Mouse (Mus musculus): ENCODE results near the gene Ddost. TPM values are rescaled to one million over a fixed set of nuclear protein-coding genes. Genes with fewer than 3 reads are reported as not detected.

Gene Ddost
- total and polyA plus RNA-seq, 3 experiments = 63.3 to 159 (median 93.2) TPM

DNA sequence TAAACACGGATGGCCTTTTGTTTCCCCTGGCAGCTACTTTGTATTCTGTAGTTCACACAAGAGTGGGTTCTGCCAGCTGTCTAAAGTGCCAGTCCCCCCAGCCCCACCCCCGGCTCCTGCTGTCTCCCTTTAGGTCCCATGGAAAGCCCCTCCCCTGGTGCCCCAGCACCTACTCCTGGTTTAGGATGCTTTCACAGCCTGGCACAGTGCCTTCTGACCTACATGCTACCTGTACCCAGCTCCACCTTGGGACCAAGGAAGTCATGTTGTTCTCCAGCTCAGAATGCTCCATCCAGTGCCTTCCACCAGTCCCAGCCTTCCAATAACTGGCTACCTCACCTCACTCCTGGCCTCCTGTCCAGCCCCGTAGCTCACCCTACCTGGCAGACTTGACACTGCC, 2.5 kb downstream of the Ddost start:
- no peaks in the 10 kb centered on the region for H3K9me3 ChIP-seq (replicated peaks)
- no peak overlapping the region for H3K4me3 ChIP-seq (ENCODE audit: low read depth, low read length)
- no peak for TF ChIP-seq GATA2 (IDR thresholded peaks at IDR 0.05; ENCODE audit: borderline replicate concordance, low read depth, low read length)
- TF ChIP-seq CTCF (IDR thresholded peaks at IDR 0.05; ENCODE audit: low read depth, low read length) = no peak
- H3K36me3 ChIP-seq (replicated peaks) = peaks cover 69% of the 10 kb centered on the region
- no peaks in the 10 kb centered on the region for H3K27me3 ChIP-seq (ENCODE audit: insufficient read depth, low read length)
- H3K4me1 ChIP-seq (ENCODE audit: insufficient read depth, low read depth, low read length) = peaks cover 45% of the 10 kb centered on the region
- DNase-seq (ENCODE audit: low spot score) (no peak), ATAC-seq (ENCODE audit: extremely low read depth, insufficient number of reproducible peaks, low FRiP score, poor library complexity, severe bottlenecking) (no peak)

GRCm38 (mm10) chr4:138307739-138308138, 3.2 kb downstream of the Ddost start:
- H3K9me3 ChIP-seq (replicated peaks) = no peaks in the 10 kb centered on the region
- ATAC-seq (ENCODE audit: extremely low read depth, insufficient number of reproducible peaks, low FRiP score, poor library complexity, severe bottlenecking) (no peak), DNase-seq (ENCODE audit: low spot score) (peak; percentile 39)
- TF ChIP-seq GATA1 (IDR thresholded peaks at IDR 0.05; ENCODE audit: borderline replicate concordance, low read length) (no peak), POLR2AphosphoS5 (IDR thresholded peaks at IDR 0.05; ENCODE audit: insufficient replicate concordance, low read depth, low read length) (no peak), TAL1 (conservative IDR thresholded peaks at IDR 0.05; ENCODE audit: low read depth, low read length) (no peak), CTCF (IDR thresholded peaks at IDR 0.05; ENCODE audit: low read depth, low read length) (no peak), GATA2 (IDR thresholded peaks at IDR 0.05; ENCODE audit: borderline replicate concordance, low read depth, low read length) (no peak)
- H3K4me3 ChIP-seq (ENCODE audit: low read depth, low read length) = no peak overlapping the region
- peaks cover 41% of the 10 kb centered on the region for H3K4me1 ChIP-seq (ENCODE audit: insufficient read depth, low read depth, low read length)
- no peaks in the 10 kb centered on the region for H3K27me3 ChIP-seq (ENCODE audit: insufficient read depth, low read length)
- H3K36me3 ChIP-seq (replicated peaks) = peaks cover 72% of the 10 kb centered on the region

DNA sequence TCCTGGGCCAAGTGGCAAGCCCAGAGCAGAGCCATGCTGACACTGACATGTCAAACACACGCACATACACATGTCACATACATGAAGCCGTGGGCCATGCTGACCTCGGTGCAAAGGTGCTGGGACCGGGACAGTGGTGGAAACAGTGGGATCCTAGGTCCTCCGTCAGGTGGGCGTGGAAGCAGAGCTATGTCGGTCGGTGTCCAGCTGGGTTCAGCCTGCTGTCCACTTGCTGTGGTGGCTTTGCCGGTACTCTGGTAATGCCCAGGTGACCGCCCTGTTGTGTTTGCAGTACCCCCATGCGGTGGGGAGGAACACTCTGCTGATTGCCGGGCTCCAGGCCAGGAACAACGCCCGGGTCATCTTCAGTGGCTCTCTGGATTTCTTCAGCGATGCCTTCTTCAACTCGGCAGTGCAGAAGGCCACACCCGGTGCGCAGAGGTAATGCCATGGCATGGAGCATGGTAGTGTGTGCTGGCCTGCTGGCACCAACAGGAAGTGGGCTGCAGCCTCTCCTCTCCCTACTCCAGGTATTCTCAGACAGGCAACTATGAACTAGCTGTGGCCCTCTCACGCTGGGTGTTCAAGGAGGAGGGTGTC, 5.9 kb downstream of the Ddost start:
- ATAC-seq (ENCODE audit: extremely low read depth, insufficient number of reproducible peaks, low FRiP score, poor library complexity, severe bottlenecking) = no peak
- Histone ChIP-seq H3K36me3 (replicated peaks) (peaks cover 95% of the 10 kb centered on the region), H3K4me1 (ENCODE audit: insufficient read depth, low read depth, low read length) (peaks cover 25% of the 10 kb centered on the region)

DNA sequence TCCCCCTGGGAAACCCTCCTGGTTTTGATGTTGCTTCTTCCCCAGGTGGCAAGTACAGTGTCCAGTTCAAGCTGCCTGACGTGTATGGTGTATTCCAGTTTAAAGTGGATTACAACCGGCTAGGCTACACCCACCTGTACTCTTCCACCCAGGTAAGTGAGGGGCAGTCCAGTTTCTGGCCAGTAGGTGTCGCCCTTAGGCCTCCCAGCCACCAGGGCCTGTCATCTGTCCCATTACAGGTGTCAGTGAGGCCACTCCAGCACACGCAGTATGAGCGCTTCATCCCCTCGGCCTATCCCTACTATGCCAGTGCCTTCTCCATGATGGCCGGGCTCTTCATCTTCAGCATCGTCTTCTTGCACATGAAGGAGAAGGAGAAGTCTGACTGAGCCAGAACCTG, 7.1 kb downstream of the Ddost start:
- DNase-seq (ENCODE audit: low spot score) = peak; percentile 51
- no peak for TF ChIP-seq GATA1 (IDR thresholded peaks at IDR 0.05; ENCODE audit: borderline replicate concordance, low read length)
- peak; percentile 90 for TF ChIP-seq CTCF (IDR thresholded peaks at IDR 0.05; ENCODE audit: low read depth, low read length)
- Histone ChIP-seq H3K9me3 (replicated peaks) (no peaks in the 10 kb centered on the region), H3K4me3 (ENCODE audit: low read depth, low read length) (no peak overlapping the region), H3K27me3 (ENCODE audit: insufficient read depth, low read length) (no peaks in the 10 kb centered on the region), H3K36me3 (replicated peaks) (peaks cover 97% of the 10 kb centered on the region), H3K4me1 (ENCODE audit: insufficient read depth, low read depth, low read length) (peaks cover 15% of the 10 kb centered on the region)
- peak; percentile 42; the same call in 1 of the 2 replicates for ATAC-seq (ENCODE audit: extremely low read depth, insufficient number of reproducible peaks, low FRiP score, poor library complexity, severe bottlenecking)

More for the DNA sequence above, 5.9 kb downstream of the Ddost start:
- DNase-seq (ENCODE audit: low spot score) = no peak
- Histone ChIP-seq H3K9me3 (replicated peaks) (no peaks in the 10 kb centered on the region), H3K4me3 (ENCODE audit: low read depth, low read length) (no peak overlapping the region), H3K27me3 (ENCODE audit: insufficient read depth, low read length) (no peaks in the 10 kb centered on the region)
- TF ChIP-seq CTCF (IDR thresholded peaks at IDR 0.05; ENCODE audit: low read depth, low read length) (no peak), POLR2AphosphoS5 (IDR thresholded peaks at IDR 0.05; ENCODE audit: insufficient replicate concordance, low read depth, low read length) (no peak), GATA1 (IDR thresholded peaks at IDR 0.05; ENCODE audit: borderline replicate concordance, low read length) (no peak)

DNA sequence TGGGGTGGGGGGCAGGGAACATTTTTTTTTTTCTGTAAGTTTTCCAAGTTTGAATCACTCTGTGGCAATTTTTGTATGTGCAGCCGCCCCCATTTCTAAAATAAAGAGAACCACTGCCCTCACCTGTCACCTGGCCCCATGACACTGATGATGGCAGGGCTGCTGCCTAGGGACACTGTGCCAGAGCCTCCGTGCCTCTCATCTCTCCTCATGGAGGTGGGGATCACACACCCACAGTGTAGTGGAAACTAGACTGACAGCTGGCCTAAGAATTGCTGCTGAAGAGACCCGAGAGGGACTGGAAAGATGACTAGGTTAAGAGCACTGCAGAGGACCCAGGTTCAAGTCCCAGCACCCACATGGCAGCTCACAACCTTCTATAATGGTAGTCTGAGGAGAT, 7.6 kb downstream of the Ddost start:
- ATAC-seq (ENCODE audit: extremely low read depth, insufficient number of reproducible peaks, low FRiP score, poor library complexity, severe bottlenecking) (no peak), DNase-seq (ENCODE audit: low spot score) (no peak)
- Histone ChIP-seq H3K36me3 (replicated peaks) (peaks cover 96% of the 10 kb centered on the region), H3K4me1 (ENCODE audit: insufficient read depth, low read depth, low read length) (peaks cover 10% of the 10 kb centered on the region), H3K27me3 (ENCODE audit: insufficient read depth, low read length) (no peaks in the 10 kb centered on the region), H3K4me3 (ENCODE audit: low read depth, low read length) (no peak overlapping the region), H3K9me3 (replicated peaks) (no peaks in the 10 kb centered on the region)
- TF ChIP-seq POLR2AphosphoS5 (IDR thresholded peaks at IDR 0.05; ENCODE audit: insufficient replicate concordance, low read depth, low read length) (no peak), TAL1 (conservative IDR thresholded peaks at IDR 0.05; ENCODE audit: low read depth, low read length) (no peak), GATA2 (IDR thresholded peaks at IDR 0.05; ENCODE audit: borderline replicate concordance, low read depth, low read length) (no peak), CTCF (IDR thresholded peaks at IDR 0.05; ENCODE audit: low read depth, low read length) (no peak), GATA1 (IDR thresholded peaks at IDR 0.05; ENCODE audit: borderline replicate concordance, low read length) (no peak)

DNA sequence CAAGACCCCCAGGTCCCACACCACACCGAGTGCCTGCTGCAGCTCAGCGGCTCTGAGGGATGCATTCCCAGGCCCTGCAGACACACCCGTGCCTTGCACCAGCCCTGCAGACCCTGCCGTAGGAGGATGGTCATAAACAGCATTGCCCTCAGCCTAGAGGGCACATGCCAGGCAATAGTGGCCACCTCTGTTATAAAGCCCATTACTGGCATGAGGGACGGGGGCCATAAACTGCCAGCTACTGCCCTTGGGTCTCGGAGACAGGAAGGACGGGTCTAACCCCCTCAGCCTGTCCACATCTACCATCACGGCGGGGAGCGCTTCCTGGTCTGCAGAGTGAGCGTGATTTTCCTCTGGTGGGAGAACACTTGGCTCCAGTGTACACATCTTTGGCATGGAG, 8.5 kb downstream of the Ddost start:
- ATAC-seq (ENCODE audit: extremely low read depth, insufficient number of reproducible peaks, low FRiP score, poor library complexity, severe bottlenecking) (no peak), DNase-seq (ENCODE audit: low spot score) (no peak)
- no peaks in the 10 kb centered on the region for H3K27me3 ChIP-seq (ENCODE audit: insufficient read depth, low read length)
- no peak overlapping the region for H3K4me3 ChIP-seq (ENCODE audit: low read depth, low read length)
- no peaks in the 10 kb centered on the region for H3K9me3 ChIP-seq (replicated peaks)
- no peak for TF ChIP-seq GATA1 (IDR thresholded peaks at IDR 0.05; ENCODE audit: borderline replicate concordance, low read length)
- TF ChIP-seq POLR2AphosphoS5 (IDR thresholded peaks at IDR 0.05; ENCODE audit: insufficient replicate concordance, low read depth, low read length) = no peak
- TF ChIP-seq GATA2 (IDR thresholded peaks at IDR 0.05; ENCODE audit: borderline replicate concordance, low read depth, low read length) = no peak
- TF ChIP-seq CTCF (IDR thresholded peaks at IDR 0.05; ENCODE audit: low read depth, low read length) = no peak
- no peak for TF ChIP-seq TAL1 (conservative IDR thresholded peaks at IDR 0.05; ENCODE audit: low read depth, low read length)
- peaks cover 96% of the 10 kb centered on the region for H3K36me3 ChIP-seq (replicated peaks)
- H3K4me1 ChIP-seq (ENCODE audit: insufficient read depth, low read depth, low read length) = peaks cover 1% of the 10 kb centered on the region; the same call in 1 of the 2 replicates

DNA sequence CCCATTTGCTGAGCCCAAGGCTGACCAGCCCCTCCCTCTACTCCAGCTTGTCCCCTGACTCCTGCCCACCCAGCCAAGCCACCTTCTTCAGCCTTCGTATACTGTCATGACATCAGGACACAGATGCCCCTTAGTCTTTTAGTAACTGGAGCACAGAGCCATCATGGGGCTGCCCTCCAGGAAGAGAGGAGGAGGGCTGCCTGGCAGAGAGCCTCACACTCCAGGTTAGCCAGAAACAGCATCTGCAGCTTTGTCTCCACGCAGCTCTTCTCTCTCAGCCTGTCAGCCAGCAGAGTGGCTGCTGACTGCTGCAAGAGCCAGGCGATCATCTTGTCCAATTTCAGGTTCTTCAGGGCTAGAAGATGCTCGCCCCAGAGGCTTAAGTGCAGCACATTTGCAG, 9.3 kb downstream of the Ddost start:
- no peak for TF ChIP-seq GATA1 (IDR thresholded peaks at IDR 0.05; ENCODE audit: borderline replicate concordance, low read length)
- TF ChIP-seq TAL1 (conservative IDR thresholded peaks at IDR 0.05; ENCODE audit: low read depth, low read length) = no peak
- TF ChIP-seq GATA2 (IDR thresholded peaks at IDR 0.05; ENCODE audit: borderline replicate concordance, low read depth, low read length) = no peak
- no peak for ATAC-seq (ENCODE audit: extremely low read depth, insufficient number of reproducible peaks, low FRiP score, poor library complexity, severe bottlenecking)
- Histone ChIP-seq H3K36me3 (replicated peaks) (peaks cover 92% of the 10 kb centered on the region), H3K27me3 (ENCODE audit: insufficient read depth, low read length) (no peaks in the 10 kb centered on the region), H3K4me3 (ENCODE audit: low read depth, low read length) (no peak overlapping the region), H3K4me1 (ENCODE audit: insufficient read depth, low read depth, low read length) (peaks cover 3% of the 10 kb centered on the region; the same call in 1 of the 2 replicates), H3K9me3 (replicated peaks) (no peaks in the 10 kb centered on the region)
- DNase-seq (ENCODE audit: low spot score) = no peak
